Mouse (Mus musculus) erythroblast, adult 5-6 weeks (primary cell): ENCODE results near the gene Gstm7. TPM values are rescaled to one million over a fixed set of nuclear protein-coding genes. Genes with fewer than 3 reads are reported as not detected.
"Not testable (repeated sequence)": the region's sequence is repeated elsewhere in the genome, so short reads cannot be mapped to it uniquely, and the experiment has no call there.

ENCODE experiments used
- ATAC-seq: replicated peaks from 2 replicates; pipeline ENCODE4 v1.8.0; 2016; ENCODE audit warnings: moderate number of reproducible peaks, mild to moderate bottlenecking, moderate TSS enrichment, inconsistent platforms; ENCODE audit not compliant: poor library complexity, low FRiP score, severe bottlenecking
- total RNA-seq, 2 experiments: library from RNA; stranded (forward) in 1 of 2; stranded (reverse) in 1 of 2; fragments of 150-400 nt in 1 of 2; fragments of 200-764, 138-1000 nt in 1 of 2; gene quantifications; 2 replicates each; pipeline versions ENCODE4 v1.2.3 to v1.2.4; 2015 to 2017; ENCODE audit warnings: low replicate concordance in 2 of 2

Gstm7 gene
- total RNA-seq, 2 experiments from 2014 or later: not detected

- not testable (repeated sequence) for ATAC-seq
Measured at GRCm38 (mm10) chr3:107889236-107889635, 42.4 kb downstream of the Gstm7 start.

- ATAC-seq: no peak
Measured at GRCm38 (mm10) chr3:107887674-107888495, 43.7 kb downstream of the Gstm7 start.

- ATAC-seq: no peak
Measured at GRCm38 (mm10) chr3:107877747-107878736, 53.6 kb downstream of the Gstm7 start.

GRCm38 (mm10) chr3:107877005-107877404, 54.6 kb downstream of the Gstm7 start, which contains the start of gene Eps8l3:
Gene Eps8l3, plus strand, starts transcription at chr3:107877229.
- ATAC-seq: no peak

Other genes starting within 250 kb of the Gstm7 start
- 18.2 and 21.7 TPM in 2 replicates for gene Ahcyl1, start 235.3 kb downstream of the Gstm7 start, total RNA-seq (2015; ENCODE audit: low replicate concordance)
- 9.2 and 20.1 TPM in 2 replicates for gene Ahcyl1, start 235.3 kb downstream of the Gstm7 start, total RNA-seq (2017; ENCODE audit: low replicate concordance)
- gene Csf1, start 171.3 kb downstream of the Gstm7 start, total RNA-seq (2015; ENCODE audit: low replicate concordance): 1.5 and 2.5 TPM in 2 replicates
- 1.3 and 1.9 TPM in 2 replicates for gene Csf1, start 171.3 kb downstream of the Gstm7 start, total RNA-seq (2017; ENCODE audit: low replicate concordance)
- 1.5 TPM in 1 of 2 replicates, not detected in the other for gene Eps8l3, start 54.6 kb downstream of the Gstm7 start, total RNA-seq (2015; ENCODE audit: low replicate concordance)
- not detected in 2 replicates for gene Eps8l3, start 54.6 kb downstream of the Gstm7 start, total RNA-seq (2017; ENCODE audit: low replicate concordance)
- 17.9 and 33.9 TPM in 2 replicates for gene Gstm5, start 36.0 kb downstream of the Gstm7 start, total RNA-seq (2015; ENCODE audit: low replicate concordance)
- gene Gstm5, start 36.0 kb downstream of the Gstm7 start, total RNA-seq (2017; ENCODE audit: low replicate concordance): 8.2 and 22.6 TPM in 2 replicates
- not detected in 2 replicates for gene Gstm6, start 11.9 kb upstream of the Gstm7 start, total RNA-seq (2015; ENCODE audit: low replicate concordance)
- not detected in 2 replicates for gene Gstm6, start 11.9 kb upstream of the Gstm7 start, total RNA-seq (2017; ENCODE audit: low replicate concordance)
- not detected in 2 replicates for gene Gstm3, start 37.5 kb upstream of the Gstm7 start, total RNA-seq (2015; ENCODE audit: low replicate concordance)
- gene Gstm3, start 37.5 kb upstream of the Gstm7 start, total RNA-seq (2017; ENCODE audit: low replicate concordance): not detected in 2 replicates
- 1.3 TPM in 1 of 2 replicates, not detected in the other for gene Gstm2, start 54.6 kb upstream of the Gstm7 start, total RNA-seq (2015; ENCODE audit: low replicate concordance)
- 0.60 and 2.1 TPM in 2 replicates for gene Gstm2, start 54.6 kb upstream of the Gstm7 start, total RNA-seq (2017; ENCODE audit: low replicate concordance)
- gene Gstm1, start 86.2 kb upstream of the Gstm7 start, total RNA-seq (2015; ENCODE audit: low replicate concordance): 160 and 254 TPM in 2 replicates
- gene Gstm1, start 86.2 kb upstream of the Gstm7 start, total RNA-seq (2017; ENCODE audit: low replicate concordance): 49.2 and 74.5 TPM in 2 replicates
- gene Gstm4, start 113.1 kb upstream of the Gstm7 start, total RNA-seq (2015; ENCODE audit: low replicate concordance): 4.2 and 8.4 TPM in 2 replicates
- gene Gstm4, start 113.1 kb upstream of the Gstm7 start, total RNA-seq (2017; ENCODE audit: low replicate concordance): 0.28 and 0.51 TPM in 2 replicates
- gene Ampd2, start 154.8 kb upstream of the Gstm7 start, total RNA-seq (2015; ENCODE audit: low replicate concordance): 7.1 and 8.6 TPM in 2 replicates
- 3.1 and 14.5 TPM in 2 replicates for gene Ampd2, start 154.8 kb upstream of the Gstm7 start, total RNA-seq (2017; ENCODE audit: low replicate concordance)
- 0.84 TPM in 1 of 2 replicates, not detected in the other for gene Gnat2, start 161.0 kb upstream of the Gstm7 start, total RNA-seq (2015; ENCODE audit: low replicate concordance)
- 0.09 and 0.56 TPM in 2 replicates for gene Gnat2, start 161.0 kb upstream of the Gstm7 start, total RNA-seq (2017; ENCODE audit: low replicate concordance)
- 46.8 and 63.4 TPM in 2 replicates for gene Gnai3, start 214.3 kb upstream of the Gstm7 start, total RNA-seq (2015; ENCODE audit: low replicate concordance)
- 38.2 and 46.0 TPM in 2 replicates for gene Gnai3, start 214.3 kb upstream of the Gstm7 start, total RNA-seq (2017; ENCODE audit: low replicate concordance)
- not detected in 2 replicates for gene Gpr61, start 223.1 kb upstream of the Gstm7 start, total RNA-seq (2015; ENCODE audit: low replicate concordance)
- not detected in 2 replicates for gene Gpr61, start 223.1 kb upstream of the Gstm7 start, total RNA-seq (2017; ENCODE audit: low replicate concordance)